Mouse (Mus musculus) right cerebral cortex, postnatal 14 days (tissue): ENCODE results near the gene Sult1e1.

ENCODE experiments used
- DNase-seq: peaks from one replicate; pipeline ENCODE4 v3.0.0; 2022

Gene Sult1e1

GRCm38 (mm10) chr5:87591494-87591893 lies at the start of gene Sult1e1:
Gene Sult1e1 (minus strand): TSS chr5:87591594.
- no peak for DNase-seq

GRCm38 (mm10) chr5:87622681-87623080 lies 31.3 kb upstream of the Sult1e1 start:
- DNase-seq: no peak

GRCm38 (mm10) chr5:87615128-87615390 lies 23.7 kb upstream of the Sult1e1 start:
- no peak for DNase-seq

- DNase-seq: no peak
Measured at GRCm38 (mm10) chr5:87614364-87615127, 23.2 kb upstream of the Sult1e1 start.

- no peak for DNase-seq
Measured at GRCm38 (mm10) chr5:87601018-87601417, 9.6 kb upstream of the Sult1e1 start.

GRCm38 (mm10) chr5:87597891-87598290 lies 6.5 kb upstream of the Sult1e1 start:
- DNase-seq: no peak

- DNase-seq: no peak
Measured at GRCm38 (mm10) chr5:87589916-87590315, 1.5 kb downstream of the Sult1e1 start.

DNA sequence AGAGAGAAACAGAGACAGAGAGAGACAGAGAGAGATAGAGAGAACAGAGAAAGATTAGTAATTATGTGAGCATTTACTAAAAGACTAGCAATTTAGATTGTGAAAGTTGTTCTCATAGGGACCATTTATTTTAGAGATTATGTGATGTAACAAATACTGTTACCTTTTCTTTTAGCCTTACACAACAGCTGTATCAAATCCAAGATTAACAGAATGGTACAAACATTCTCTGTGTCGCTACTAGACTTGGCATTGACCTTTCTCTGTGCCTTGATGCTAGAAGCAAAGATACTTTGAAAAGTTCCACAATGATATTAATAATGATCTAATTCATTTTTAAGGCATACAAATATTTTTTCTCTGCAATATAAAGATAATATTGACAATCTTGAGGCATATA lies 11.0 kb downstream of the Sult1e1 start:
- no peak for DNase-seq

- DNase-seq: no peak
Measured at GRCm38 (mm10) chr5:87574174-87574573, 17.2 kb downstream of the Sult1e1 start.

DNA sequence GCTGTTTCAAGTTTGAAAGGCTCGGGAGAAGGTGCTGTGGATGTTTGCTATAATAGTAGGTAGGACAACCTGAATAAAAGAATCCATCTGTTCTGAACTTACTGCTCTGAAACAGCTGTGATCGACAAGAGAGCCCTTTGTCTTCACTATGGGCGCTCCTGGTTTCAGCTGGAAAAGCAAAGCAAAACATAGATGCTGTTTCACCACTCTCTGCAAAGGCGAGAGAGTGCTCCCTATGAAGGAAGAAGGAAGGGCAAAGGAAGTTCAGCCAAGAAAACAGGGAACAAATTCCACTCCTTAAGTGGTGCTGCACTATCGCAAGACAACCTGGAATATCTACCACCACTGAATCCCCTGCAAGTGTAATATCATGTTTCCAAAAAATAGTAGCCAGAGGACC lies 17.9 kb downstream of the Sult1e1 start:
- DNase-seq: no peak

DNA sequence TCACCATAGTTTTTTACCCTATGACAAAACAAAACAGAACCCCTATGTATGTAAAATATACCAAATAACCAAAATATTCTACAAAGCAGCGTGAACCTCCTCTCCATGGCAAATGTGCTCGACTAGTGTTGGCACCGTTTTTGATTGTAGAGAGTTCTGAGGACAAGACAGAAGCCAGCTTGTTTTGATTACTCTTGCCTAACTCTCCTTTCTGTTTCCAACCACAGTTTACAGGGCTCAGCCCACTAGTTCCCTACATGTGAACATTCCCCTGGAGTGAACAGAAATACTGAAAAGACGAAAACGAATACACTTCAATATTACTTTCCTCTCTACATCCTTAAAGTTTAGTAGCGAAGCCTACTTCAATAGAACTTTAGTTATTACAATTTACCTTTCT lies 18.6 kb downstream of the Sult1e1 start:
- no peak for DNase-seq

DNA sequence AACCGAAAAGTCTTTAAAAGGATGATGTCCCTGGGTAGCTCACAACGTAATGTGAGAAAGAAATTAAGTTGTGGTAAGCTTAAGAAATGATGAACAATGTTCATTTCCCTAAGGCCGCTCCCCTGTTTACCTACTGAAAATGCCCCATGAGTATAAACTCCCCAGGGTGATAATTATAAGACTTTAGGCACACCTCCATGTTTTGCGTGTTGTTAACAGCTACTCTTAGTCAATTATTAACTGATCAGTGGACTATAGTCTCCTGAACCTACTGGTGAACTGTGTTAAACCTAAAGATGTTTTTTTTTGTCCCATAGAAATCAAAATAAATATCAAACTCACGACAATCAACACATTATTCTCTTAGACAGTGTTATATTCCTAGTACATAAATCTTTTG lies 22.5 kb downstream of the Sult1e1 start, which contains the start of gene Sult1d1:
TSS of gene Sult1d1 (minus strand) at position 183 of the 400 bp plus-strand sequence.
- DNase-seq: no peak

DNA sequence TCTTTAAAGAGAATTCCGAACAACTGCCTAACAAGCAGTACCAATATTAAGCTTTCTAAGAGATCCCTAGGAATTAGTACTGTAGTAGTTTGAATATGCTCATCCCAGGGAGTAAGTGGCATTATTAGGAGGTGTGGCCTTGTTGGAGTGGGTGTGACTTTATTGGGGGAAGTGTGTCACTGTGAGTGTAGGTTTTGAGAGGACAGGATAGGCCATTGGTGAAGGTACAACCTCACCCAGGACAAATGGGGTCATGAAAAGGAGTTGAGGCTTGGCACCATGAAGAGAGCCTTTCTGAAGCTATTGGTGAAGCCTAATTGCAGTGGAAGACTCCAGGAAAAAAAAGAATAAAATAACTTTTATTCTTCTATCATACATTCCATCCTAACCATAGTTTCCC lies 24.1 kb downstream of the Sult1e1 start:
- DNase-seq: no peak

GRCm38 (mm10) chr5:87562966-87563365 lies 28.4 kb downstream of the Sult1e1 start:
- no peak for DNase-seq

DNA sequence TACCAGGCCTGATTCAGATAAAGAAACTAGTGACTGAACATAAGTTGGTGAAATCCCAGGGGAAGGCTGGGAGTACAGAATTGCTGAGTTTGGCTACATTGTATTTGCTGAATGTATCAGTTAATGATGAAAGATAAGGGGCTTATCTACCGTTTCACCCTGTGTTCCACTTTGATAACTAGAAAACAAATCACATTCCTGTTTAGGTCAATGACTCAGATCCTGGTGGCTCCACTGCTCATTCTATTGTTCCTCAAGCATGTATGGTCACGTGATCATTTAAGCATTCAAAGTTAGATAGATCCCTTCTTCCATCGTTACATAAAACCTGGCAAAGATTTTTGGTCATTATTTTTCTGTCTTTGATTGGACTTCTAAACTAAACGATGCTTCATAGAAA lies 28.9 kb downstream of the Sult1e1 start:
- DNase-seq: no peak

- DNase-seq: no peak
Measured at GRCm38 (mm10) chr5:87560145-87560544, 31.2 kb downstream of the Sult1e1 start.

DNA sequence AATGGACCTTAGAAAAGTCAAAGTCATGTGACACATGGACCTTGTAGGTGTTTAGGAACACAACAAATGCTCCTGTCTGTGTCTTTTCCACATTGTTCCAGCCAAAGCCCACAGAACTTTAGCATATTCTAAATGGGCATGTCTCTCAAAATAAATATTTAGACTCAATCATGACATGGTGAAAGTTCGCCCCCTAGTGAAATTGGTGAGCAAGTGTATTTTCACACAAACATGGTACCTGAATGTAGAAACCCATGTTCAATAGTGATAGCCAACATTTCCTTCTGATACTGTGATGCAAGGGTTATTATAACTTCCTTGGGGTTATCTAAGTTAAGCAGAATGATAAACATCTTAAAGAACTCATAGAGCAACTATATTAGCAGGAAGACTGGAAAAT lies 40.5 kb downstream of the Sult1e1 start:
- DNase-seq: no peak

GRCm38 (mm10) chr5:87538111-87538510 lies 53.3 kb downstream of the Sult1e1 start, which contains the start of gene Sult1b1:
Gene Sult1b1 (minus strand): TSS chr5:87538195.
- DNase-seq: no peak

GRCm38 (mm10) chr5:87535994-87536644 lies 55.3 kb downstream of the Sult1e1 start:
- no peak for DNase-seq

DNA sequence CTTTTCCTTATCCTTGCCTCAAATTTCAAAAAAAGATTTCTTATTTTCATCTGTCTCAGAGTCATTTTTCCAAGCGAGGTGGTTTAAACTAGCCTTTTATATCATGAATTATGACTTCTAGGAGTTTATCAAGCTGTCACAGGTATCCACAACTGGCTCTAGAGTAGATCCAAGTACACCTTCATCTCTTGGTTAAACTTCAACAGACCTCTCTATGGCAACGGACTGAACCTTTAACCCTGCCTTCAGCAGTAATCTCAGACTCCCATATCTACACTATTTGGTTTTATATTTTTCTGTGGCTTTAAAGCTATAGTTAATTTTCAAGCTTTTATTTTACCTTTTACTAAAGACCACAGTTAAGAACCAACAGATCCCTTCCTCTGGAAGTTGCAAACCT lies 59.1 kb downstream of the Sult1e1 start:
- DNase-seq: no peak
